8 mouse cellular contexts compared by ENCODE assay signal in genomic region chr13:38503137-38503849, GRCm38 (mm10). TPM values are rescaled to one million over a fixed set of nuclear protein-coding genes. Genes with fewer than 3 reads are reported as not detected.
DNase-seq lines count a peak whose midpoint lies in the region; ATAC-seq and TF ChIP-seq lines count a peak whose summit lies in the region.

No protein-coding gene starts in this region.

- 80% methylated on average over 14 of the region's 14 CpGs for WGBS in limb, embryonic 14.5 days
- 94% methylated on average over 14 of the region's 14 CpGs for WGBS in limb, embryonic 10.5 days

- intact Hi-C loops in gastrocnemius, postnatal 14 days (cut with DNase I; ENCODE audit: low total_unique reads): loop anchor here (10.0 kb wide), 1 partner anchor 158 kb away; the partner anchor contains the start of gene Bmp6

- H3K36me3 ChIP-seq in limb, embryonic 14.5 days (ENCODE audit: control insufficient read depth, insufficient read depth, low read length): peaks cover 82% of the 10 kb centered on the region
- peaks cover 92% of the 10 kb centered on the region for H3K36me3 ChIP-seq in limb, embryonic 10.5 days

- no peaks in the 10 kb centered on the region for H3K27me3 ChIP-seq in limb, embryonic 14.5 days (ENCODE audit: control insufficient read depth, insufficient read depth, low read length)
- H3K27me3 ChIP-seq in limb, embryonic 10.5 days (ENCODE audit: low read depth, poor library complexity, severe bottlenecking): no peaks in the 10 kb centered on the region

- TF ChIP-seq POLR2A in limb, embryonic 14.5 days (IDR thresholded peaks at IDR 0.05; ENCODE audit: borderline replicate concordance, extremely low read depth, insufficient read depth, insufficient read length): no peak

- H3K4me3 ChIP-seq in limb, embryonic 14.5 days (replicated peaks; ENCODE audit: low read length): no peak overlapping the region
- H3K4me3 ChIP-seq in limb, embryonic 10.5 days: no peak overlapping the region

- H3K27ac ChIP-seq in limb, embryonic 14.5 days (replicated peaks; ENCODE audit: low read depth, low read length): no peak overlapping the region
- H3K27ac ChIP-seq in limb, embryonic 10.5 days: no peak overlapping the region

- H3K9ac ChIP-seq in limb, embryonic 14.5 days (ENCODE audit: low read depth, low read length, severe bottlenecking): no peak overlapping the region

- H3K9me3 ChIP-seq in limb, embryonic 14.5 days (ENCODE audit: control insufficient read depth, low read length): no peaks in the 10 kb centered on the region
- no peaks in the 10 kb centered on the region for H3K9me3 ChIP-seq in limb, embryonic 10.5 days (replicated peaks)

- no peaks in the 10 kb centered on the region for H3K4me1 ChIP-seq in limb, embryonic 14.5 days (ENCODE audit: control insufficient read depth, insufficient read depth, low read length)
- no peaks in the 10 kb centered on the region for H3K4me1 ChIP-seq in limb, embryonic 10.5 days

- no peak overlapping the region for H3K4me2 ChIP-seq in limb, embryonic 14.5 days (replicated peaks; ENCODE audit: low read depth, low read length, severe bottlenecking)

- peak; percentile 21 for DNase-seq in limb, embryonic 14.5 days (ENCODE audit: low spot score)
- DNase-seq in limb, embryonic 10.5 days (ENCODE audit: low spot score): no peak
- peak; percentile 81 for DNase-seq in NIH3T3 (ENCODE audit: low read depth)
- peak; percentile 50 for DNase-seq in gastrocnemius, postnatal 14 days
- DNase-seq in spleen, adult 12 weeks (ENCODE audit: low spot score): peak; percentile 56
- DNase-seq in layer of hippocampus, postnatal 10 days (ENCODE audit: low spot score in 2 of 2): no peak
- no peak for DNase-seq in cerebellum, postnatal 4 days (ENCODE audit: low spot score in 2 of 2)
- no peak for DNase-seq in frontal cortex, postnatal 36 days (ENCODE audit: low spot score in 2 of 2)

- ATAC-seq in limb, embryonic 14.5 days (ENCODE audit: low FRiP score, low read depth): no peak

RNA-seq across cellular contexts. Expression of gene Txndc5, which starts 25.3 kb away (rescaled TPM):
- polyA plus RNA-seq in limb, embryonic 14.5 days (2012; rRNA removed): 212 and 218 TPM in 2 replicates
- polyA plus RNA-seq in limb, embryonic 14.5 days (2014; fragmentation: Nextera tagmentation; extraction: Ambion mirVana): 342 and 345 TPM in 2 replicates
- polyA plus RNA-seq in limb, embryonic 10.5 days (2016; fragmentation: Nextera tagmentation; extraction: Ambion mirVana): 188 TPM in 2 replicates
- 10 to 100 TPM; 36.4 to 46.9 TPM for total RNA-seq in gastrocnemius, postnatal 14 days (2021)
- 10 to 100 TPM; 48.5 to 53.3 TPM for total RNA-seq in layer of hippocampus, postnatal 10 days (2021)

Comparison
In these comparisons a context has a peak if more than half of its experiments do, and no peak if none do; other contexts are left out.
1. DNase-seq: peak in limb, embryonic 14.5 days (single experiment), NIH3T3 (single experiment), gastrocnemius, postnatal 14 days (single experiment) and spleen, adult 12 weeks (single experiment); none in limb, embryonic 10.5 days (single experiment), layer of hippocampus, postnatal 10 days (0 of 2), cerebellum, postnatal 4 days (0 of 2) and frontal cortex, postnatal 36 days (0 of 2).